Mouse (Mus musculus) stomach, postnatal 0 days (tissue): ENCODE data around the gene Asic3.

ENCODE experiments used
- CTCF ChIP-seq: IDR thresholded peaks from 2 replicates; pipeline ENCODE4 v1.5.1; 2016; ENCODE audit warnings: antibody characterized with exemption, low read depth, mild to moderate bottlenecking, moderate library complexity
- EP300 ChIP-seq: optimal IDR thresholded peaks from 2 replicates; pipeline ENCODE3; 2016; ENCODE audit warnings: antibody characterized with exemption

DNA sequence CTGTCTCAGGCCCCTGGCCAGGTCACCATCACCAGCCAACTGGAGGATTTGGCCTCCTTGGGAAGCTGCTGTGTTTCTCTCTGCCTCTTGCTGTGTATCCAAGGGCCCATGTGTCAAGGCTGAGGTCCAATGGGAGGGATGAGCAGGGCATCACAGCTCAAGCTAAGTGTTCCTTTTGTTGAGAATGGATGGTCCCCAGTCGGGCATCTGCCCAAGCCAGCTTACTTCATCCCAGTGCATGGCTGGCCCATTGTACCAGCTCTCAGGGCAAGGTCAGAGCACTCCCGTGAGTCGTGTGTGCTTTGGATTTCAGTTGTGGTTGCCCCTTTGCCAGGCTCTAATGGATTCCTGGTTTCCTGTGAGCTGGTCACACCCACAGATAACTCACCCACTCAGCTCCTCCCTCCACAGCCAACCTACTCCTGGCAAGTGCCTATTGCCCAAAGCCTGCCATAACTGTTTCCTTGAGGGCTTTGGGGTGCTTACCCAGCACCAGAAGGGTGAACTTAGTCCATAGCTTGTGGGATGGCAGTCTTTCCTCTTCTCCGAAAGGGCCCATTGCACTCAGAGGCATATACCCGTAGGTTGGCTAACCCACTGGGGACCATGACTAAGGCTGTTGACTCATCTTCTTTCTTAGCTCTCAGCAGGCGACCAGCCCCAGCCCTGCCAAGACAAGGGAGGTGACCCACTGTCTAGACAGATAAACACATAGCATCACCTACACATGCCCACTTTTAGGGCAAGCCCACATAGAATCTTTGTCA lies 8.4 kb upstream of the Asic3 start:
- TF ChIP-seq CTCF (no peak), EP300 (no peak)
